Mouse (Mus musculus): ENCODE data around the gene Tax1bp3. TPM values are rescaled to one million over a fixed set of nuclear protein-coding genes. Genes with fewer than 3 reads are reported as not detected.

The Tax1bp3 gene
- total RNA-seq, 2 experiments from 2014 or later: 9.4 to 9.6 TPM

- intact Hi-C loops (cut with DNase I): no loop called here
- TF ChIP-seq CTCF (IDR thresholded peaks at IDR 0.05): no peak
- DNase-seq (ENCODE audit: extremely low spot score in 1 of 2, low spot score in 2 of 2): no peak
- no peak overlapping the region for H3K27ac ChIP-seq
- no peak overlapping the region for H3K4me3 ChIP-seq
Observed at GRCm38 (mm10) chr11:73148209-73148608, 28.7 kb upstream of the Tax1bp3 start.

- TF ChIP-seq CTCF (IDR thresholded peaks at IDR 0.05): no peak
- intact Hi-C loops (cut with DNase I): no loop called here
- Histone ChIP-seq H3K4me3 (no peak overlapping the region), H3K27ac (no peak overlapping the region)
- DNase-seq (ENCODE audit: extremely low spot score in 1 of 2, low spot score in 2 of 2): no peak
Observed at GRCm38 (mm10) chr11:73155071-73155470, 21.8 kb upstream of the Tax1bp3 start.

- Histone ChIP-seq H3K4me3 (peak within 1 kb of the TSS; percentile 46), H3K27ac (no peak within 1 kb of the TSS)
- intact Hi-C loops (cut with DNase I): no loop called here
- TF ChIP-seq CTCF (IDR thresholded peaks at IDR 0.05): no peak
- DNase-seq (ENCODE audit: extremely low spot score in 1 of 2, low spot score in 2 of 2): peak in 1 of 2 experiments; percentile 23
Observed at GRCm38 (mm10) chr11:73159957-73160810, 16.7 kb upstream of the Tax1bp3 start, which contains the start of gene P2rx5. P2rx5 (plus strand) TSS chr11:73160421.

DNA sequence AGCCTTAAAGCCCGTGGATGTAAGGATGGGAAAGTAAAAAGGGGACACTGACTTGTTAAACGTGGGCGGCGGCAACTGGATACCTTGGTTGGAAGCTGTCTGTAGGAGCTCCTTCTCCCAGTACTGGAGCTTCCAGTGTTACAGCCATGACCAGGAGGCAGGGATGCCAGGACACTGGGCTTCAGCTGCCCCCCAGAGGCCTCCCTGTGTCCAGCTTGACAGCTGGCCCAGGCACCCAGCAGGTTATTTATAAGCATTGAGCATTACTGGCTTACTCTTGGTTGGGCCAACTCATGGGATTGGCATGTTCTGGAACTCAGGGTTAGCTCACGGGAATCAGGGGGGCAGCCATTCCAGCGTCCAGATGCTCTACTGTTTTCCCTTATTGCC lies 16.1 kb upstream of the Tax1bp3 start:
- no peak overlapping the region for H3K27ac ChIP-seq
- DNase-seq (ENCODE audit: extremely low spot score in 1 of 2, low spot score in 2 of 2): no peak
- no peak for TF ChIP-seq CTCF (IDR thresholded peaks at IDR 0.05)
- intact Hi-C loops (cut with DNase I): no loop called here
- peak overlapping the region; percentile 46; the same call in 1 of the 2 replicates for H3K4me3 ChIP-seq

DNA sequence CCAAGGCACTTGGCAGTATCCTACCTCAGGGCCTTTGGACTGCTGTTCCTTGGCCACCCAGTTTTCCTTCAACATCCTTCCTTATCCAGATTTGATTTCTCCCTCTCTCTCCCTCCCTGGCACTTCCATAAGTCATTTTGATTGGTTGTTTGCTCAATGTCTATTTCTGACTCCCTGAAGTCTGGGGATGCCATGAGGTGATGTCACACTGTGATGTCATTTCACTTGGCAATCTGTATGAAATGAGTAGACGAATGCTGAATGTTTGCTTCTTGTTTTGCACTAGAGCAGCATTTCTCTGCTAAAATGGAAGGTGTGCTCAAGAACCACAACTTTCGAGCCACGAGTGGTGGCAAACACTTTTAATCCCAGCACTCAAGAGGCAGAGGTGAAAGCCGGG lies 15.3 kb upstream of the Tax1bp3 start:
- intact Hi-C loops (cut with DNase I): no loop called here
- H3K27ac ChIP-seq: no peak overlapping the region
- TF ChIP-seq CTCF (IDR thresholded peaks at IDR 0.05): no peak
- no peak for DNase-seq (ENCODE audit: extremely low spot score in 1 of 2, low spot score in 2 of 2)
- H3K4me3 ChIP-seq: no peak overlapping the region

- no peak overlapping the region for H3K27ac ChIP-seq
- TF ChIP-seq CTCF (IDR thresholded peaks at IDR 0.05): no peak
- H3K4me3 ChIP-seq: no peak overlapping the region
- intact Hi-C loops (cut with DNase I): no loop called here
- DNase-seq (ENCODE audit: extremely low spot score in 1 of 2, low spot score in 2 of 2): no peak
Observed at GRCm38 (mm10) chr11:73162284-73162683, 14.6 kb upstream of the Tax1bp3 start.

DNA sequence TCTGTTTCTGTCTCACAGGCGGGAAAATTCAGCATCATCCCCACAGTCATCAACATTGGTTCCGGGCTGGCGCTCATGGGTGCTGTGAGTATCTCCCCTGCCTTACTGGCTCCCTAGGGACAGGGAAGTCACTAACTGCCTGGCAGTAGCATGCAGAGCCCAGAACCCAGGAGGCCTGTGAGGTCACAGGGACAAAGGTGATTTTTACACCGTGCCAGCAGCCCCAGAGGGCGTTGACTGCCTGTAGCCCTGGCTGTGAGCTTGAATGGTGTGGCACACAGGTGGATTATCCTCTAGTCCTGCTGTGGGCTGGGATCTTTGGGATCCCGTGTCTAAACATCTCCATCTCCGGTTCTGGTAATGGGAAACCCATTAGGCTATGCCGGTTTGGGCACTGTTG lies 8.8 kb upstream of the Tax1bp3 start:
- no peak for TF ChIP-seq CTCF (IDR thresholded peaks at IDR 0.05)
- no peak overlapping the region for H3K27ac ChIP-seq
- no peak for DNase-seq (ENCODE audit: extremely low spot score in 1 of 2, low spot score in 2 of 2)
- no peak overlapping the region for H3K4me3 ChIP-seq
- intact Hi-C loops (cut with DNase I): no loop called here

DNA sequence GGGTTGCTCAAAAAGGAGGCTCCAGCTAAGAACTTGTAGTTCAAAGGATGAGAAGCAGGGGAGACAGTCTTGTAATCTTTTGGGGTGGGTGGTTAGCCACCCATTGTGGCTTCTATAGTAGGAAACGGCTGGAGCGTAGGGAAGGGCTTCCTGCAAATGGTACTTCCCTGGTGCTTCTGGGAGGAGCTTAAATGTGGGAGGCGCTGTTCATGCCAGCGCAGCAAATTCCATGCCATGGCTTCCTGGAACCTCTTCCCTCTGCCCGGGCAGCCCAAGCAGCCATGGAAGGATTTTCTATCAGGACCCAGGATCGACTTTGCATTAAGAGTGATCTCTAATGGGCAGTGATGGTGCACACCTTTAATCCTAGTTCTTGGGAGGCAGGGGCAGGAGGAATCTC lies 8.3 kb upstream of the Tax1bp3 start:
- no peak overlapping the region for H3K4me3 ChIP-seq
- TF ChIP-seq CTCF (IDR thresholded peaks at IDR 0.05): no peak
- no peak overlapping the region for H3K27ac ChIP-seq
- no peak for DNase-seq (ENCODE audit: extremely low spot score in 1 of 2, low spot score in 2 of 2)
- intact Hi-C loops (cut with DNase I): no loop called here

DNA sequence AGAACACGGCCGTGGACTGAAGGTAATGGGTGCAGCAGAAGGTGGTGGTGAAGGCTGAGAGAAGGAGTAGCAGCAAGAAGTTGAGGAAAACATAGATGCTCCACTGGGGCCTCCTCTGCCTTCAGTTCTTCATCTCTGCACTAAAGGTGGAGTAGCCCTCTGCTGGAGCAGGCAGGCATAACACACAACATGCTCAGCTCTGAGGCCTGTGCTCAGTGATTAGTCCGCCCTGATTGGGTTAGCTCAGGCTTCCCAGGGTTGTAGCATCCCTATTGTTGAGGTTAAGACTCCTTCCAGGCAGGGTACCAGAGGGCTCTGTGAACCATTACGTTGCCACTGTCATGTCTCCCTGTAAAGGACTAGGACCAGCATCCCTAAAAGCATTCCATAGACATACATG lies 7.7 kb upstream of the Tax1bp3 start:
- intact Hi-C loops (cut with DNase I): no loop called here
- no peak overlapping the region for H3K4me3 ChIP-seq
- peak; percentile 68 for TF ChIP-seq CTCF (IDR thresholded peaks at IDR 0.05)
- DNase-seq (ENCODE audit: extremely low spot score in 1 of 2, low spot score in 2 of 2): peak; percentile 51 to 58
- no peak overlapping the region for H3K27ac ChIP-seq

DNA sequence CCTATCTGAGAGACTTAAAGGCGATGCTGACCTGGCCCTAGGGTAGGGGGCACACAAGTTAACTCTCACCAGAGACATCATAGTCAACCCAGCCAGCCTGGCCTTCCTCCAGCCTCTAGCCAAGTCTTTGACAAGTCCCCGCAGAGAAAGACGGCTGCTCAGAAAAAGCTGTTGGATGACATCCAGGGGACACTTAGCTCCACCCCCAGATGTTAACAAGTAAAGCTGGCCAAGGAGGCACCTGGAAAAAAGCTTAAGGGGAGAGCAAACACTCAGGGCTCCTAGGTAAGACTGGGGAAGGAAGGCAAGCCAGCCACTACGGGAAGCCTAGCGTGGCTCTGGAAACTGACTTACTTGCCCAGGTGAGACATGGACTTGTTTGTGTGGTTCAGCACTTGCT lies 4.7 kb upstream of the Tax1bp3 start:
- Histone ChIP-seq H3K4me3 (no peak overlapping the region), H3K27ac (no peak overlapping the region)
- TF ChIP-seq CTCF (IDR thresholded peaks at IDR 0.05): no peak
- intact Hi-C loops (cut with DNase I): no loop called here
- no peak for DNase-seq (ENCODE audit: extremely low spot score in 1 of 2, low spot score in 2 of 2)

- no peak for TF ChIP-seq CTCF (IDR thresholded peaks at IDR 0.05)
- DNase-seq (ENCODE audit: extremely low spot score in 1 of 2, low spot score in 2 of 2): no peak
- Histone ChIP-seq H3K4me3 (peak overlapping the region; percentile 62), H3K27ac (no peak overlapping the region)
- intact Hi-C loops (cut with DNase I): loop anchor here (2.0 kb wide), 1 partner anchor 23 kb away; the partner anchor contains the start of genes Ctns and Shpk
Observed at GRCm38 (mm10) chr11:73175612-73176011, 1.3 kb upstream of the Tax1bp3 start.

GRCm38 (mm10) chr11:73176186-73176585 lies 697 bp upstream of the Tax1bp3 start:
- no peak for DNase-seq (ENCODE audit: extremely low spot score in 1 of 2, low spot score in 2 of 2)
- TF ChIP-seq CTCF (IDR thresholded peaks at IDR 0.05): no peak
- intact Hi-C loops (cut with DNase I): loop anchor here (2.0 kb wide), 1 partner anchor 23 kb away; the partner anchor contains the start of genes Ctns and Shpk
- Histone ChIP-seq H3K4me3 (peak overlapping the region; percentile 62), H3K27ac (peak overlapping the region; percentile 77; the same call in 1 of the 2 replicates)

- intact Hi-C loops (cut with DNase I): loop anchor here (2.0 kb wide), 1 partner anchor 21 kb away; the partner anchor contains the start of genes Ctns and Shpk
- peak; percentile 27 to 48 for DNase-seq (ENCODE audit: extremely low spot score in 1 of 2, low spot score in 2 of 2)
- Histone ChIP-seq H3K4me3 (peak overlapping the region; percentile 62), H3K27ac (peak overlapping the region; percentile 70)
- TF ChIP-seq CTCF (IDR thresholded peaks at IDR 0.05): no peak
Observed at GRCm38 (mm10) chr11:73177509-73177875, 609 bp downstream of the Tax1bp3 start.
